Mouse (Mus musculus): Measurements from ENCODE around the gene Elf4.

DNA sequence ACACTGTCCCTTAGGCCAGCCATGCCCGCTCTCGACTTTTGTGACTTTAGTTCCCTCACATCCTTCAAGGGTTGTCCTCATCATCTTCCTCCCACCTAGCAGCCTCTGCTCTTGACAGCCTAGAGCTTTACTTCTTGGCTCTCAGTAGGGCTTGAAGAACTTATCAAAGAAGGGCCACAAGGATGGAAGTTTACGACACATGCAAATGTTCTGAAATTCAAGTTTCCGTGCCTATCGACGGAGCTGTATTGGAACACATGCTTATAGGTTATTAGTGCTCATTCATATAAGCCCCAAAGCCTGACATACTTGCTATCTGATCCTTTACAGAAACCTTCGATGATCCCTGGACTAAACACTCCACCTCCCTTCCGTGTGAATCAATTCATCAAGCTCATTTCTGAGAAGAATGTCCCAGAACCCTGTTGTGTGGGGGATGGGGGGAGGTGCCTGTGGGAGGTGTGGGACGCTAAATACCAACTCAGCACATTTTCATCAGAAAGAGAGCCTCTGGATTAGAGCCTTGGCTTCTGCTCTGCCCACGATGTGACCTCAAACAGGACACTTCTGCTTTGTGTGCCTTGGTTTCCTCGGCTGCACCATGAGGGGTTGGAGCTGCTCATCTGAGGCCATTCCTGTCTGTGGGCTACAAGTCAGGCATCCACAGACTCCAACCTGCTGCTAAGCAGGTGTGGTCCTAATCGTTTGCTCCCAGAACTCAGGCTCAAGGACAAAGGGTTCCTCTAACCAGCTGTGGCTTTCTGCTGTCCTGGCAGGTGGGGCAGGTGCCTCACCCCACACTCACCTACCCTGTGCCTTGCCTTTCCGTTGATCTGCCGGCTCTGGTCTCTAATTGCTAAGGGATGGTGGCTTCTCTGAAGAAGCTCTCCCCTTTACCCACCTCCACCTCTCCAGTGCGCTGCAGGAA is 30.1 kb downstream of the Elf4 start:
- TF ChIP-seq POLR2AphosphoS2 (IDR thresholded peaks at IDR 0.05; ENCODE audit: low read length) (no peak), EP300 (IDR thresholded peaks at IDR 0.05; ENCODE audit: low read depth in 1 of 2, low read length in 2 of 2) (no peak), MAFK (IDR thresholded peaks at IDR 0.05; ENCODE audit: borderline replicate concordance, low read depth, low read length) (no peak), CHD2 (IDR thresholded peaks at IDR 0.05; ENCODE audit: low read length) (no peak), NELFE (IDR thresholded peaks at IDR 0.05; ENCODE audit: low read depth, low read length) (no peak), POLR2A (IDR thresholded peaks at IDR 0.05; ENCODE audit: control insufficient read depth in 1 of 2, insufficient read depth in 1 of 2, low read depth in 1 of 2, low read length in 2 of 2, poor library complexity in 1 of 2) (no peak), MAX (IDR thresholded peaks at IDR 0.05; ENCODE audit: low read length) (no peak), ZNF384 (IDR thresholded peaks at IDR 0.05; ENCODE audit: low read depth, low read length) (no peak)
